Mouse (Mus musculus) bone marrow macrophage, adult 2 months (primary cell): ENCODE data around the gene Dmrtc1c2.

ENCODE experiments used
- CTCF ChIP-seq: IDR thresholded peaks from 2 replicates; pipeline ENCODE4 v1.5.1; 2012; ENCODE audit warnings: low read depth, mild to moderate bottlenecking, low read length, moderate library complexity
- POLR2A ChIP-seq: IDR thresholded peaks from 2 replicates; pipeline ENCODE4 v1.6.1; 2012; ENCODE audit warnings: mild to moderate bottlenecking, low read depth, low read length, borderline replicate concordance

- TF ChIP-seq CTCF (no peak), POLR2A (no peak)
These were observed 42.1 kb downstream of the Dmrtc1c2 start for GRCm38 (mm10) chrX:102812311-102812710.
